Mouse (Mus musculus): ENCODE data around the gene Zscan21. TPM values are rescaled to one million over a fixed set of nuclear protein-coding genes. Genes with fewer than 3 reads are reported as not detected.

Zscan21 gene
- polyA plus RNA-seq, 1 experiment from 2014 or later: 110 TPM

GRCm38 (mm10) chr5:138137935-138138549 is 21.3 kb downstream of the Zscan21 start:
- Histone ChIP-seq H3K36me3 (ENCODE audit: control insufficient read depth, insufficient read depth, low read length) (0 out of 2 replicates have a peak, but pooled peaks cover 2% of the 10 kb centered on the region), H3K27ac (ENCODE audit: low read depth, low read length) (no peak overlapping the region), H3K27me3 (ENCODE audit: control insufficient read depth, insufficient read depth, low read length) (no peaks in the 10 kb centered on the region), H3K9ac (ENCODE audit: low read depth, low read length) (no peak overlapping the region), H3K4me1 (replicated peaks; ENCODE audit: control insufficient read depth, insufficient read depth, low read length) (no peaks in the 10 kb centered on the region), H3K4me3 (ENCODE audit: low read depth, low read length) (no peak overlapping the region), H3K4me2 (replicated peaks; ENCODE audit: low read depth, low read length) (no peak overlapping the region), H3K9me3 (ENCODE audit: control insufficient read depth, low read length) (no peaks in the 10 kb centered on the region)
- peak; percentile 45; the same call in 1 of the 2 replicates for ATAC-seq (ENCODE audit: low FRiP score)
- WGBS: 62% methylated on average over 8 of the region's 8 CpGs
- peak; percentile 67 for DNase-seq (ENCODE audit: low spot score)

GRCm38 (mm10) chr5:138138585-138138984 is 21.9 kb downstream of the Zscan21 start:
- Histone ChIP-seq H3K9me3 (ENCODE audit: control insufficient read depth, low read length) (no peaks in the 10 kb centered on the region), H3K4me3 (ENCODE audit: low read depth, low read length) (no peak overlapping the region), H3K36me3 (ENCODE audit: control insufficient read depth, insufficient read depth, low read length) (no peaks in the 10 kb centered on the region), H3K27ac (ENCODE audit: low read depth, low read length) (no peak overlapping the region; the same call in 1 of the 2 replicates), H3K9ac (ENCODE audit: low read depth, low read length) (no peak overlapping the region), H3K4me1 (replicated peaks; ENCODE audit: control insufficient read depth, insufficient read depth, low read length) (no peaks in the 10 kb centered on the region), H3K27me3 (ENCODE audit: control insufficient read depth, insufficient read depth, low read length) (no peaks in the 10 kb centered on the region), H3K4me2 (replicated peaks; ENCODE audit: low read depth, low read length) (no peak overlapping the region)
- ATAC-seq (ENCODE audit: low FRiP score) (no peak), DNase-seq (ENCODE audit: low spot score) (no peak)
- WGBS: 79% methylated on average over 4 of the region's 4 CpGs

- peak overlapping the region; percentile 81 for H3K4me3 ChIP-seq (ENCODE audit: low read depth, low read length)
- 0 out of 2 replicates have a peak, but pooled peaks cover 5% of the 10 kb centered on the region for H3K36me3 ChIP-seq (ENCODE audit: control insufficient read depth, insufficient read depth, low read length)
- no peaks in the 10 kb centered on the region for H3K27me3 ChIP-seq (ENCODE audit: control insufficient read depth, insufficient read depth, low read length)
- peak overlapping the region; percentile 90 for H3K9ac ChIP-seq (ENCODE audit: low read depth, low read length)
- peak overlapping the region; percentile 69 for H3K4me2 ChIP-seq (replicated peaks; ENCODE audit: low read depth, low read length)
- 82% methylated on average over 3 of the region's 3 CpGs for WGBS
- DNase-seq (ENCODE audit: low spot score) (no peak), ATAC-seq (ENCODE audit: low FRiP score) (no peak)
- no peaks in the 10 kb centered on the region for H3K9me3 ChIP-seq (ENCODE audit: control insufficient read depth, low read length)
- H3K4me1 ChIP-seq (replicated peaks; ENCODE audit: control insufficient read depth, insufficient read depth, low read length): no peaks in the 10 kb centered on the region
- no peak overlapping the region for H3K27ac ChIP-seq (ENCODE audit: low read depth, low read length)
Measured at GRCm38 (mm10) chr5:138154390-138154789, 37.7 kb downstream of the Zscan21 start.

GRCm38 (mm10) chr5:138155443-138155976 is 38.8 kb downstream of the Zscan21 start, which contains the start of gene Zfp113:
TSS of gene Zfp113 (minus strand) at chr5:138155744.
- Histone ChIP-seq H3K9ac (ENCODE audit: low read depth, low read length) (peak within 1 kb of the TSS; percentile 90), H3K36me3 (ENCODE audit: control insufficient read depth, insufficient read depth, low read length) (0 out of 2 replicates have a peak, but pooled peaks cover 4% of the 10 kb centered on the region), H3K4me1 (replicated peaks; ENCODE audit: control insufficient read depth, insufficient read depth, low read length) (no peaks in the 10 kb centered on the region), H3K27ac (ENCODE audit: low read depth, low read length) (peak within 1 kb of the TSS; percentile 96), H3K4me3 (ENCODE audit: low read depth, low read length) (peak within 1 kb of the TSS; percentile 81), H3K9me3 (ENCODE audit: control insufficient read depth, low read length) (no peaks in the 10 kb centered on the region), H3K27me3 (ENCODE audit: control insufficient read depth, insufficient read depth, low read length) (no peaks in the 10 kb centered on the region), H3K4me2 (replicated peaks; ENCODE audit: low read depth, low read length) (peak within 1 kb of the TSS; percentile 69)
- WGBS: under 1% methylated on average over 31 of the region's 31 CpGs
- ATAC-seq (ENCODE audit: low FRiP score) (peak; percentile 96), DNase-seq (ENCODE audit: low spot score) (peak; percentile 93)

GRCm38 (mm10) chr5:138160224-138160762 is 43.6 kb downstream of the Zscan21 start:
- no peak for ATAC-seq (ENCODE audit: low FRiP score)
- H3K27ac ChIP-seq (ENCODE audit: low read depth, low read length): no peak overlapping the region
- peak overlapping the region; percentile 74; the same call in 1 of the 2 replicates for H3K9ac ChIP-seq (ENCODE audit: low read depth, low read length)

GRCm38 (mm10) chr5:138160842-138161665 is 44.4 kb downstream of the Zscan21 start, which contains the start of gene Cops6:
TSS of gene Cops6 (plus strand) at chr5:138161071.
- peak; percentile 92 for ATAC-seq (ENCODE audit: low FRiP score)
- H3K27ac ChIP-seq (ENCODE audit: low read depth, low read length): peak within 1 kb of the TSS; percentile 45; the same call in 1 of the 2 replicates

More at GRCm38 (mm10) chr5:138160224-138160762, 43.6 kb downstream of the Zscan21 start:
- no peaks in the 10 kb centered on the region; the same call in 1 of the 2 replicates for H3K4me1 ChIP-seq (replicated peaks; ENCODE audit: control insufficient read depth, insufficient read depth, low read length)
- no peaks in the 10 kb centered on the region for H3K27me3 ChIP-seq (ENCODE audit: control insufficient read depth, insufficient read depth, low read length)
- H3K9me3 ChIP-seq (ENCODE audit: control insufficient read depth, low read length): no peaks in the 10 kb centered on the region
- peak overlapping the region; percentile 83 for H3K4me2 ChIP-seq (replicated peaks; ENCODE audit: low read depth, low read length)
- H3K36me3 ChIP-seq (ENCODE audit: control insufficient read depth, insufficient read depth, low read length): peaks cover 14% of the 10 kb centered on the region; the same call in 1 of the 2 replicates
- no peak for DNase-seq (ENCODE audit: low spot score)
- peak overlapping the region; percentile 75; the same call in 1 of the 2 replicates for H3K4me3 ChIP-seq (ENCODE audit: low read depth, low read length)
- WGBS: 70% methylated on average over 7 of the region's 7 CpGs

GRCm38 (mm10) chr5:138163046-138163445 is 46.3 kb downstream of the Zscan21 start:
- DNase-seq (ENCODE audit: low spot score) (no peak), ATAC-seq (ENCODE audit: low FRiP score) (no peak)
- 0 out of 2 replicates have a peak overlapping the region, but pooled peaks have one; percentile 6 for H3K4me3 ChIP-seq (ENCODE audit: low read depth, low read length)
- H3K9ac ChIP-seq (ENCODE audit: low read depth, low read length): no peak overlapping the region
- no peaks in the 10 kb centered on the region for H3K27me3 ChIP-seq (ENCODE audit: control insufficient read depth, insufficient read depth, low read length)
- H3K4me1 ChIP-seq (replicated peaks; ENCODE audit: control insufficient read depth, insufficient read depth, low read length): no peaks in the 10 kb centered on the region; the same call in 1 of the 2 replicates
- WGBS: 76% methylated on average over 6 of the region's 6 CpGs
- H3K9me3 ChIP-seq (ENCODE audit: control insufficient read depth, low read length): no peaks in the 10 kb centered on the region
- no peak overlapping the region for H3K4me2 ChIP-seq (replicated peaks; ENCODE audit: low read depth, low read length)
- peaks cover 23% of the 10 kb centered on the region for H3K36me3 ChIP-seq (ENCODE audit: control insufficient read depth, insufficient read depth, low read length)
- no peak overlapping the region for H3K27ac ChIP-seq (ENCODE audit: low read depth, low read length)

More at GRCm38 (mm10) chr5:138160842-138161665, 44.4 kb downstream of the Zscan21 start, which contains the start of gene Cops6:
- no peaks in the 10 kb centered on the region for H3K27me3 ChIP-seq (ENCODE audit: control insufficient read depth, insufficient read depth, low read length)
- peak; percentile 95 for DNase-seq (ENCODE audit: low spot score)
- H3K4me3 ChIP-seq (ENCODE audit: low read depth, low read length): peak within 1 kb of the TSS; percentile 75
- no peaks in the 10 kb centered on the region for H3K9me3 ChIP-seq (ENCODE audit: control insufficient read depth, low read length)
- peak within 1 kb of the TSS; percentile 83 for H3K4me2 ChIP-seq (replicated peaks; ENCODE audit: low read depth, low read length)
- peak within 1 kb of the TSS; percentile 74 for H3K9ac ChIP-seq (ENCODE audit: low read depth, low read length)
- peaks cover 15% of the 10 kb centered on the region; the same call in 1 of the 2 replicates for H3K36me3 ChIP-seq (ENCODE audit: control insufficient read depth, insufficient read depth, low read length)
- 1% methylated on average over 42 of the region's 42 CpGs for WGBS
- no peaks in the 10 kb centered on the region; the same call in 1 of the 2 replicates for H3K4me1 ChIP-seq (replicated peaks; ENCODE audit: control insufficient read depth, insufficient read depth, low read length)

GRCm38 (mm10) chr5:138163610-138164009 is 46.9 kb downstream of the Zscan21 start:
- Histone ChIP-seq H3K9ac (ENCODE audit: low read depth, low read length) (no peak overlapping the region), H3K4me2 (replicated peaks; ENCODE audit: low read depth, low read length) (no peak overlapping the region), H3K9me3 (ENCODE audit: control insufficient read depth, low read length) (no peaks in the 10 kb centered on the region), H3K4me1 (replicated peaks; ENCODE audit: control insufficient read depth, insufficient read depth, low read length) (no peaks in the 10 kb centered on the region; the same call in 1 of the 2 replicates), H3K27me3 (ENCODE audit: control insufficient read depth, insufficient read depth, low read length) (no peaks in the 10 kb centered on the region), H3K4me3 (ENCODE audit: low read depth, low read length) (no peak overlapping the region), H3K36me3 (ENCODE audit: control insufficient read depth, insufficient read depth, low read length) (peaks cover 26% of the 10 kb centered on the region), H3K27ac (ENCODE audit: low read depth, low read length) (no peak overlapping the region)
- DNase-seq (ENCODE audit: low spot score) (peak; percentile 19), ATAC-seq (ENCODE audit: low FRiP score) (no peak)
- 69% methylated on average over 10 of the region's 10 CpGs for WGBS

Data from hindbrain, embryonic 11.5 days (tissue).